Mouse (Mus musculus): ENCODE data around the gene Foxf2.

The Foxf2 gene

GRCm38 (mm10) chr13:31625333-31626101 lies at the start of gene Foxf2:
Foxf2 (plus strand) TSS chr13:31625816.
- DNase-seq (ENCODE audit: low spot score in 2 of 2): no peak

- no peak for DNase-seq (ENCODE audit: low spot score in 2 of 2)
Observed at GRCm38 (mm10) chr13:31576696-31577095, 48.9 kb upstream of the Foxf2 start.

GRCm38 (mm10) chr13:31577576-31577975 lies 48.0 kb upstream of the Foxf2 start:
- DNase-seq (ENCODE audit: low spot score in 2 of 2): no peak

- DNase-seq (ENCODE audit: low spot score in 2 of 2): no peak
Observed at GRCm38 (mm10) chr13:31578389-31578788, 47.2 kb upstream of the Foxf2 start.

- no peak for DNase-seq (ENCODE audit: low spot score in 2 of 2)
Observed at GRCm38 (mm10) chr13:31579866-31580265, 45.8 kb upstream of the Foxf2 start.

GRCm38 (mm10) chr13:31587341-31587740 lies 38.3 kb upstream of the Foxf2 start:
- no peak for DNase-seq (ENCODE audit: low spot score in 2 of 2)

- DNase-seq (ENCODE audit: low spot score in 2 of 2): no peak
Observed at GRCm38 (mm10) chr13:31599576-31599975, 26.0 kb upstream of the Foxf2 start.

- DNase-seq (ENCODE audit: low spot score in 2 of 2): no peak
Observed at GRCm38 (mm10) chr13:31603964-31604363, 21.7 kb upstream of the Foxf2 start.

- DNase-seq (ENCODE audit: low spot score in 2 of 2): no peak
Observed at GRCm38 (mm10) chr13:31614724-31615465, 10.7 kb upstream of the Foxf2 start.

GRCm38 (mm10) chr13:31615561-31616165 lies 10.0 kb upstream of the Foxf2 start:
- no peak for DNase-seq (ENCODE audit: low spot score in 2 of 2)

GRCm38 (mm10) chr13:31618001-31618400 lies 7.6 kb upstream of the Foxf2 start:
- no peak for DNase-seq (ENCODE audit: low spot score in 2 of 2)

- peak in 1 of 2 experiments; percentile 52 for DNase-seq (ENCODE audit: low spot score in 2 of 2)
Observed at GRCm38 (mm10) chr13:31618416-31618815, 7.2 kb upstream of the Foxf2 start.

GRCm38 (mm10) chr13:31618919-31619655 lies 6.5 kb upstream of the Foxf2 start:
- no peak for DNase-seq (ENCODE audit: low spot score in 2 of 2)

GRCm38 (mm10) chr13:31619826-31620498 lies 5.7 kb upstream of the Foxf2 start:
- DNase-seq (ENCODE audit: low spot score in 2 of 2): no peak

GRCm38 (mm10) chr13:31620499-31620847 lies 5.1 kb upstream of the Foxf2 start:
- DNase-seq (ENCODE audit: low spot score in 2 of 2): no peak

GRCm38 (mm10) chr13:31620937-31621336 lies 4.7 kb upstream of the Foxf2 start:
- DNase-seq (ENCODE audit: low spot score in 2 of 2): no peak

GRCm38 (mm10) chr13:31621741-31622140 lies 3.9 kb upstream of the Foxf2 start:
- DNase-seq (ENCODE audit: low spot score in 2 of 2): no peak

- DNase-seq (ENCODE audit: low spot score in 2 of 2): no peak
Observed at GRCm38 (mm10) chr13:31622371-31622770, 3.2 kb upstream of the Foxf2 start.

- DNase-seq (ENCODE audit: low spot score in 2 of 2): no peak
Observed at GRCm38 (mm10) chr13:31623291-31623690, 2.3 kb upstream of the Foxf2 start.

GRCm38 (mm10) chr13:31623906-31624860 lies 1.4 kb upstream of the Foxf2 start:
- no peak for DNase-seq (ENCODE audit: low spot score in 2 of 2)
